Mouse (Mus musculus): ENCODE results near the gene Mrpl45. TPM values are rescaled to one million over a fixed set of nuclear protein-coding genes. Genes with fewer than 3 reads are reported as not detected.

The Mrpl45 gene
- polyA plus RNA-seq, 1 experiment from 2014 or later: 33.4 TPM

GRCm38 (mm10) chr11:97336751-97337345 is 21.3 kb downstream of the Mrpl45 start:
- WGBS (ENCODE audit: insufficient replicate concordance): 53% methylated on average over 14 of the region's 14 CpGs
- no peak for ATAC-seq (ENCODE audit: low read depth)
- Histone ChIP-seq H3K27ac (no peak overlapping the region), H3K9ac (no peak overlapping the region), H3K27me3 (peaks cover 69% of the 10 kb centered on the region), H3K4me1 (replicated peaks) (peaks cover 14% of the 10 kb centered on the region), H3K4me2 (no peak overlapping the region), H3K9me3 (replicated peaks) (no peaks in the 10 kb centered on the region), H3K36me3 (no peaks in the 10 kb centered on the region), H3K4me3 (replicated peaks) (no peak overlapping the region)
- no peak for DNase-seq

DNA sequence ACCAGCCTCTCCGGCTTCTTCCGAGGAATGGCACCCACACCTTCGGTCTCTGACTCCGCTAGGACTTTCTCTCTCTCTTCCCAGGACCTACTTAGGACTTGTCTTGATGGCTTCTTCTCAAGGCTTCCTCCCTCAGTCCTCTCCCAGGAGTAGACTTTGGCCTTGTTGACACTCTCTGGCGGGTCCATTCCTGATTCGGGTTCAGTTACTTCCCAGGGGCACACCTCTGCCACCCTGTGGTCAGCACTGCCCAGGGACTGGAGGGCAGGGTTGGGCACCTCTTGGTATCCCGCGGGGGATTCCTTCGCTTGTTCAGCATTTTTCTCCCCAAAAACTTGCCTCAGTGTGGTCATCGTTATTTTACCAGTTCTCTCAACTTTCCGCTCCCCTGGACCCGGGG is 21.8 kb downstream of the Mrpl45 start:
- Histone ChIP-seq H3K4me1 (replicated peaks) (peaks cover 14% of the 10 kb centered on the region), H3K27me3 (peaks cover 71% of the 10 kb centered on the region), H3K4me2 (no peak overlapping the region), H3K9me3 (replicated peaks) (no peaks in the 10 kb centered on the region), H3K9ac (no peak overlapping the region), H3K27ac (no peak overlapping the region), H3K4me3 (replicated peaks) (no peak overlapping the region), H3K36me3 (no peaks in the 10 kb centered on the region)
- DNase-seq (no peak), ATAC-seq (ENCODE audit: low read depth) (no peak)
- WGBS (ENCODE audit: insufficient replicate concordance): 70% methylated on average over 12 of the region's 12 CpGs

DNA sequence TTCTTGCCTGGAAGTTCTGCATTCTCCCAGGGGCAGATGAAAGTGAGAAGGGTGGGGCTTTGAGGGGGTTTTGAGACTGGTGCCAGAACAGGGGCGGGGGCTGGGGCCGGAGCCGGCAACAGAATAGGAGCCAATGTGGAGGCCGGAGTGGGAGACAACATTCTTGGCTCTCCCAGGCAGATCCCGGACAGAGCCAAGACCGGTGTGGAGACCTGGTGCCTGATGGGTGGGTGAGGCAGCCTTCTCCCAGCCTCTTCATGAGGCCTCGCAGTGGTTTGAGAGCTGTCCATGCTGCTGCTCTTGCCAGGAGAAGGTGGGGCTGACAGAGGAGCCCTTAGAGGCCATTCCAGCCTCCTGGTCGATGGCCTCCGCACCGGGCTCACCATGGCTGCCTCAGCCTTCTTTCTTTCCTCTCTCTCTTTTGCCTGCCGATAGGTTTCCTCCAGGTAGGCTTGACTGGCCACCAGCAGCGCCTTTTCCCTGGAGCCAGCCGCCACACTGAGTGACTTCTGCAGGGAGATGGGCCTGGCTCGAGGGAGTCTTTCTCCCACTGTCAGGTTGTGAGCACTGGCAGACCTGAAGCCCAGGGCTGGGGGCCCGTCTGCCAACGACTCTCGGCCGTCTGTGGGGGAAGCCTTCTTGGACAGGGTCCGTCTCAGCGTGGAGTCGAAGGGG is 22.9 kb downstream of the Mrpl45 start:
- Histone ChIP-seq H3K27me3 (peaks cover 76% of the 10 kb centered on the region), H3K4me2 (no peak overlapping the region), H3K36me3 (no peaks in the 10 kb centered on the region), H3K4me3 (replicated peaks) (no peak overlapping the region), H3K27ac (no peak overlapping the region), H3K4me1 (replicated peaks) (peaks cover 7% of the 10 kb centered on the region), H3K9ac (no peak overlapping the region), H3K9me3 (replicated peaks) (no peaks in the 10 kb centered on the region)
- WGBS (ENCODE audit: insufficient replicate concordance): 40% methylated on average over 21 of the region's 21 CpGs
- no peak for DNase-seq
- no peak for ATAC-seq (ENCODE audit: low read depth)

DNA sequence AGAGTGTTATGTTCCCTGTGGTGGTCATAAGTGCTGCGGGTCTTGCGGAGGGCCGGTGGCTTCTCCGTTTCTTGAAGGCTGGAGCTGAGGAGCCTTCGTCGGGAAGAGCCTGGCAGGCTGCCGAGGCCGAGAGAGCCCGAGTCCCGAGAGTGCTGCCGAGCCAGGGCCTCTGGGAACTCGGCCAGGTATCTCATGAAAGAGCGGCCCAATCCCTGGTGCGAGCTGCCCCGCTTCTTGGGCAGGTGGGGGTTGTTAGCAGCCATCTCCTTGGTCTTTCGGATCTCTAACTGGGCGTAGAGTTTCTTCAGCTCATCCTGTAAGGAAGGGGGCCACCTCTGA is 23.4 kb downstream of the Mrpl45 start:
- no peaks in the 10 kb centered on the region for H3K36me3 ChIP-seq
- WGBS (ENCODE audit: insufficient replicate concordance): 37% methylated on average over 17 of the region's 17 CpGs
- ATAC-seq (ENCODE audit: low read depth) (no peak), DNase-seq (no peak)
- no peak overlapping the region for H3K9ac ChIP-seq
- no peaks in the 10 kb centered on the region for H3K9me3 ChIP-seq (replicated peaks)
- H3K4me1 ChIP-seq (replicated peaks): peaks cover 12% of the 10 kb centered on the region
- no peak overlapping the region for H3K27ac ChIP-seq
- peaks cover 79% of the 10 kb centered on the region for H3K27me3 ChIP-seq
- H3K4me2 ChIP-seq: no peak overlapping the region
- H3K4me3 ChIP-seq (replicated peaks): no peak overlapping the region

GRCm38 (mm10) chr11:97343175-97343574 is 27.7 kb downstream of the Mrpl45 start:
- no peak overlapping the region for H3K9ac ChIP-seq
- WGBS (ENCODE audit: insufficient replicate concordance): 33% methylated on average over 8 of the region's 8 CpGs
- peaks cover 7% of the 10 kb centered on the region for H3K4me1 ChIP-seq (replicated peaks)
- no peaks in the 10 kb centered on the region for H3K9me3 ChIP-seq (replicated peaks)
- DNase-seq (no peak), ATAC-seq (ENCODE audit: low read depth) (no peak)
- H3K36me3 ChIP-seq: no peaks in the 10 kb centered on the region
- peak overlapping the region; percentile 48; the same call in 1 of the 2 replicates for H3K4me2 ChIP-seq
- H3K27me3 ChIP-seq: peaks cover 52% of the 10 kb centered on the region
- H3K27ac ChIP-seq: no peak overlapping the region
- no peak overlapping the region for H3K4me3 ChIP-seq (replicated peaks)

GRCm38 (mm10) chr11:97343619-97344018 is 28.1 kb downstream of the Mrpl45 start:
- ATAC-seq (ENCODE audit: low read depth) (no peak), DNase-seq (peak; percentile 30)
- Histone ChIP-seq H3K9me3 (replicated peaks) (no peaks in the 10 kb centered on the region), H3K4me3 (replicated peaks) (no peak overlapping the region; the same call in 1 of the 2 replicates), H3K9ac (no peak overlapping the region), H3K36me3 (no peaks in the 10 kb centered on the region), H3K4me1 (replicated peaks) (peaks cover 7% of the 10 kb centered on the region), H3K27ac (no peak overlapping the region), H3K27me3 (peaks cover 47% of the 10 kb centered on the region), H3K4me2 (peak overlapping the region; percentile 48)
- 19% methylated on average over 17 of the region's 17 CpGs for WGBS (ENCODE audit: insufficient replicate concordance)

DNA sequence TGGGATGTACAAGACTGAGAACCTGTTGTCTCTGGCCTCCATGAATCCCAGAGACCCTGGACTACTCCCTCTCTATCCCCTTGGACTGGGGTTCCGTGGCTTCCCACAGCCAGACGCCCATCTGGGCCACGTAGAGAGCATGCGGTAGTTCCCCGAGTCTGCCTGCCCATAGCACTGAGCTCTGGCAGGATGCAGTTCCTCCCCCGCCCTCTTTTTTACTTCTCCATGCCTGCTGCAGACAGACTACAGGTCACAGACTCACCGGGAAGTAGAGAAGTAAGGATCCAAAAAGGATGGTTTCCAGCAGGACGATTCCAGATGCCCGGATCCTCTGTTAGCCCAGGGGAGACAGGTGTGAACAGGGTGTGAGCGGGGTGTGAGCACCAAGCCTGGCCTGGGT is 29.9 kb downstream of the Mrpl45 start:
- Histone ChIP-seq H3K4me1 (replicated peaks) (peaks cover 16% of the 10 kb centered on the region), H3K9ac (no peak overlapping the region), H3K4me3 (replicated peaks) (no peak overlapping the region), H3K9me3 (replicated peaks) (0 out of 2 replicates have a peak, but pooled peaks cover 5% of the 10 kb centered on the region), H3K27me3 (peaks cover 34% of the 10 kb centered on the region), H3K4me2 (no peak overlapping the region), H3K27ac (no peak overlapping the region), H3K36me3 (no peaks in the 10 kb centered on the region)
- ATAC-seq (ENCODE audit: low read depth) (no peak), DNase-seq (no peak)
- 41% methylated on average over 10 of the region's 10 CpGs for WGBS (ENCODE audit: insufficient replicate concordance)

DNA sequence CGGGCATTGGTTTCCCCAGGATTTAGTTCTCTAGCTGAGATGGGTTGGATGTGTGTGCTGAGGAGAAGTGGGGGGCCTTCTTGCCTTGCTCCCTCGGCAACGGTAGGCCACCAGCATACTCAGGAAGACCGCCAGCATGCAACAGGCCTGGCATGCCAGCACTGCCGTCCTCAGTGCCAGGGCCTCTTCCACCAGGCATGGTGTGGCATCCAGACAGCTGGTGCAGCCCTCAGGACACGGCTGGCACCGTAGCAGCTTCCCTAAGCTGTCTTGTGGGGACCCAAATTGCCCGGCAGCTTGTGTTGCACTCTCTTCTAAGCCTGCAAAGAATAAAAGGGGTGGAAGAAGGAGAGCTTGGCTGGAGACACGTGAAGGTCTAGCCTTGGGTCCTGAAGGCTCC is 30.9 kb downstream of the Mrpl45 start:
- WGBS (ENCODE audit: insufficient replicate concordance): 65% methylated on average over 9 of the region's 9 CpGs
- no peak overlapping the region for H3K9ac ChIP-seq
- ATAC-seq (ENCODE audit: low read depth) (no peak), DNase-seq (no peak)
- H3K4me1 ChIP-seq (replicated peaks): peaks cover 16% of the 10 kb centered on the region
- H3K36me3 ChIP-seq: no peaks in the 10 kb centered on the region
- no peak overlapping the region for H3K27ac ChIP-seq
- peaks cover 27% of the 10 kb centered on the region for H3K27me3 ChIP-seq
- no peak overlapping the region for H3K4me2 ChIP-seq
- no peak overlapping the region for H3K4me3 ChIP-seq (replicated peaks)
- 0 out of 2 replicates have a peak, but pooled peaks cover 5% of the 10 kb centered on the region for H3K9me3 ChIP-seq (replicated peaks)

GRCm38 (mm10) chr11:97347291-97347690 is 31.8 kb downstream of the Mrpl45 start:
- Histone ChIP-seq H3K27ac (no peak overlapping the region), H3K4me3 (replicated peaks) (no peak overlapping the region), H3K4me1 (replicated peaks) (peaks cover 16% of the 10 kb centered on the region), H3K27me3 (peaks cover 23% of the 10 kb centered on the region), H3K9me3 (replicated peaks) (0 out of 2 replicates have a peak, but pooled peaks cover 5% of the 10 kb centered on the region), H3K9ac (no peak overlapping the region), H3K36me3 (no peaks in the 10 kb centered on the region), H3K4me2 (no peak overlapping the region)
- WGBS (ENCODE audit: insufficient replicate concordance): 62% methylated on average over 9 of the region's 9 CpGs
- no peak for DNase-seq
- ATAC-seq (ENCODE audit: low read depth): no peak

GRCm38 (mm10) chr11:97350035-97350434 is 34.5 kb downstream of the Mrpl45 start:
- Histone ChIP-seq H3K27ac (no peak overlapping the region), H3K27me3 (peaks cover 8% of the 10 kb centered on the region; the same call in 1 of the 2 replicates)
- WGBS (ENCODE audit: insufficient replicate concordance): 7% methylated on average over 1 of the region's 2 CpGs

GRCm38 (mm10) chr11:97352027-97352684 is 36.6 kb downstream of the Mrpl45 start, which contains the start of gene Gpr179:
Gene Gpr179, minus strand, starts transcription at chr11:97352077.
- WGBS (ENCODE audit: insufficient replicate concordance): 60% methylated on average over 3 of the region's 3 CpGs

More at GRCm38 (mm10) chr11:97350035-97350434, 34.5 kb downstream of the Mrpl45 start:
- Histone ChIP-seq H3K4me3 (replicated peaks) (no peak overlapping the region), H3K4me2 (no peak overlapping the region), H3K36me3 (no peaks in the 10 kb centered on the region), H3K9ac (no peak overlapping the region), H3K4me1 (replicated peaks) (peaks cover 10% of the 10 kb centered on the region), H3K9me3 (replicated peaks) (0 out of 2 replicates have a peak, but pooled peaks cover 5% of the 10 kb centered on the region)
- ATAC-seq (ENCODE audit: low read depth) (peak; percentile 43), DNase-seq (no peak)

More at GRCm38 (mm10) chr11:97352027-97352684, 36.6 kb downstream of the Mrpl45 start, which contains the start of gene Gpr179:
- H3K4me2 ChIP-seq: no peak within 1 kb of the TSS
- H3K4me3 ChIP-seq (replicated peaks): no peak within 1 kb of the TSS
- no peak within 1 kb of the TSS for H3K27ac ChIP-seq
- H3K9me3 ChIP-seq (replicated peaks): 0 out of 2 replicates have a peak, but pooled peaks cover 5% of the 10 kb centered on the region
- H3K4me1 ChIP-seq (replicated peaks): peaks cover 10% of the 10 kb centered on the region
- H3K36me3 ChIP-seq: no peaks in the 10 kb centered on the region
- H3K27me3 ChIP-seq: peaks cover 7% of the 10 kb centered on the region; the same call in 1 of the 2 replicates
- H3K9ac ChIP-seq: no peak within 1 kb of the TSS
- no peak for ATAC-seq (ENCODE audit: low read depth)
- DNase-seq: no peak
